Mouse (Mus musculus) heart, embryonic 14.5 days (tissue): Measurements from ENCODE around the gene Aff3. TPM values are rescaled to one million over a fixed set of nuclear protein-coding genes. Genes with fewer than 3 reads are reported as not detected.

Source experiments
- ATAC-seq: fragments of 200-750 bp; cut with Nextera tagmentation; 2 replicates; pipeline ENCODE4 v1.8.0; 2017; ENCODE audit warnings: low read depth, moderate TSS enrichment; ENCODE audit not compliant: insufficient number of reproducible peaks, insufficient read depth, low FRiP score
- H3K27ac ChIP-seq, 2 experiments: fragments of 200-500 bp in 1 of 2; fragments of 300-500 bp in 1 of 2; sonication (generic) in 1 of 2; replicated peaks in 1 of 2; 2 replicates each; pipeline ENCODE4 v1.5.1; 2012 to 2014; ENCODE audit warnings: low read depth in 2 of 2, low read length in 2 of 2, control low read depth in 1 of 2, mild to moderate bottlenecking in 1 of 2, mixed read lengths in 1 of 2; ENCODE audit not compliant: control insufficient read depth in 1 of 2, insufficient read depth in 1 of 2
- H3K27me3 ChIP-seq: fragments of 300-500 bp; sonication (generic); 2 replicates; pipeline ENCODE4 v1.6.1; 2014; ENCODE audit warnings: mild to moderate bottlenecking, low read length, control low read depth; ENCODE audit not compliant: control insufficient read depth, insufficient read depth
- H3K36me3 ChIP-seq: fragments of 300-500 bp; sonication (generic); 2 replicates; pipeline ENCODE4 v1.6.1; 2014; ENCODE audit warnings: mild to moderate bottlenecking, control low read depth, low read length, mixed read lengths; ENCODE audit not compliant: control insufficient read depth, insufficient read depth
- H3K4me1 ChIP-seq, 2 experiments: fragments of 200-500 bp in 1 of 2; fragments of 300-500 bp in 1 of 2; sonication (generic) in 1 of 2; 2 replicates each; pipeline ENCODE4 v1.6.1; 2012 to 2014; ENCODE audit warnings: low read length in 2 of 2, control low read depth in 1 of 2, mixed read lengths in 1 of 2; ENCODE audit not compliant: control insufficient read depth in 2 of 2, insufficient read depth in 2 of 2
- H3K4me2 ChIP-seq: fragments of 300-500 bp; sonication (generic); 2 replicates; pipeline ENCODE4 v1.6.1; 2014; ENCODE audit warnings: mild to moderate bottlenecking, low read length
- H3K4me3 ChIP-seq, 2 experiments: fragments of 200-500 bp in 1 of 2; fragments of 300-500 bp in 1 of 2; sonication (generic) in 1 of 2; 2 replicates each; pipeline ENCODE4 v1.5.1; 2012 to 2014; ENCODE audit warnings: low read length in 2 of 2, mild to moderate bottlenecking in 2 of 2, control low read depth in 1 of 2, low read depth in 1 of 2, moderate library complexity in 1 of 2; ENCODE audit not compliant: control insufficient read depth in 1 of 2, insufficient read depth in 1 of 2
- H3K9ac ChIP-seq: fragments of 300-500 bp; sonication (generic); 2 replicates; pipeline ENCODE4 v1.6.1; 2014; ENCODE audit warnings: mild to moderate bottlenecking, low read length
- H3K9me3 ChIP-seq: fragments of 300-500 bp; sonication (generic); 2 replicates; pipeline ENCODE4 v1.6.1; 2016; ENCODE audit warnings: low read length, control low read depth; ENCODE audit not compliant: control insufficient read depth
- WGBS: fragments of 180-500 bp; shearing (Covaris S2); extraction: QIAGEN DNeasy Blood & Tissue Kit; methylation state at CpG from one replicate; pipeline ENCODE4 v1.1.7; 2014; 5-methylcytosine and 5-hydroxymethylcytosine counted together
- polyA plus RNA-seq: library from polyadenylated mRNA; unstranded; fragments of >200 nt; fragmentation: Nextera tagmentation; extraction: Ambion mirVana; gene quantifications from 2 replicates; pipeline ENCODE4 v1.2.1, GENCODE M21; 2014

Aff3 gene
- polyA plus RNA-seq, 1 experiment from 2014 or later = 4.1 TPM

DNA sequence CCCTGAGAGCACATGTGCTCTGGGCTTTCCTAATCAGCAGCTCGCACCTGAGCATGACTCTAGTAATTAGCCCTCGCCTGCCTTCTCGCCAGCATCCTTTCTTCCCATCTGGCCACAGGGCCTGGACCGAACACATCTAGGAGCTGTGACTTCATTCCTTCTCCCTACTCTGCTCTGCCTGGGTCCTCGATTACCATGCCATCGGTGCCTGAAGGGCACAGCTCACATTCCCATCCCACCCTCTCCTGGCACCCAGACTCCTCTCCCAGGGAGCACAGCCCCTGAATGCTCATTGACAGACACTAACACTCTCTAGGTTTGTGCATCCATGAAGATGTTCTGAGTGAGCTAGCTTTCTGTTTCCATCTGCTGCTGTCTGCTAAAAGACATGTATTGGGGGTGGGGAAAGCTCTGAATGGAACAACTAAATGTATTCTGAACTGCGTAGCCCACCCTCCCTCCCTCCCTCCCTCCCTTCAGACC is 99.4 kb downstream of the Aff3 start:
- Histone ChIP-seq H3K4me1 (peaks cover 7 to 15% of the 10 kb centered on the region in 2 experiments; a peak in 2 of 4 replicates), H3K9ac (no peak overlapping the region), H3K27ac (no peak overlapping the region), H3K4me2 (no peak overlapping the region), H3K4me3 (no peak overlapping the region), H3K9me3 (no peaks in the 10 kb centered on the region), H3K36me3 (no peaks in the 10 kb centered on the region), H3K27me3 (no peaks in the 10 kb centered on the region)
- no peak for ATAC-seq
- WGBS = 77% methylated on average over 7 of the region's 7 CpGs

DNA sequence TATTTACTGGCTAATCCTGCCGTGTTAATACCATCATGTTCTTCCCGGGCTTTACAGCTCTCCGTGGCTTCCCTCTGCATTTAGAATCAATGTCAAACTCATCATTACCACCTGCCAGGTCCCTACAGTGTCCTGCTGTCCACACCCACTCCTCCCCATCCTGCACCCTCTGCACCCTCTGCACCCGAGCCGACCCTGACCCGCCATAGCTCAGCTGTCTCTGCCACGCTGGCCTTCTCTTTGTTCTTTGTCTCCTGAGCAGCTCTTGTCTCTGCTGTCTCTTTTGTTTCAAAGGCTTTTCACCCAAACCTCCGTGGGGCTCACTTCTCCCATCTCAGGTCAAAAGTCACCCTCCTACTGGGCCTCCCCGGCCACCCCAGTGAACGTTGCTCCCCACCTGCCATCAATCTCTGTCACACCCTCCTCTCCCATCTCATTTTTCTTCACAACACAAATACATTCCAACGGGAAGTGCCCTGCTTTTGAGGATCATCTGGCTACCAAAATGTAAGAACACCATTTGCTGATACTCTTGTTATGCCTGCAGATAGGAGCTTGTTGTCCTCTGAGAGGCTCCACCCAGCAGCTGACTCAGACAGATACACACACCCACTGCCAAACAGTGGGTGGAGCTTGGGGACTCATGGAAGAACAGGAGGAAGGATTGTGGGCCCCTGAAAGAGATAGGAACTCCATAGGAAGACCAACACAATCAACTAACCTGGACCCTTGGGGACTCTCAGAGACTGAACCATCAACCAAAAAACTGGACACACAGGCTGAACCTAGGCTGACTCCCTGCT is 102.2 kb downstream of the Aff3 start:
- Histone ChIP-seq H3K4me2 (peak overlapping the region; percentile 8; the same call in 1 of the 2 replicates), H3K27me3 (no peaks in the 10 kb centered on the region), H3K27ac (no peak overlapping the region), H3K36me3 (no peaks in the 10 kb centered on the region), H3K4me3 (no peak overlapping the region), H3K4me1 (peaks cover 13 to 17% of the 10 kb centered on the region in 2 experiments; a peak in 2 of 4 replicates), H3K9me3 (no peaks in the 10 kb centered on the region), H3K9ac (no peak overlapping the region)
- ATAC-seq = no peak
- WGBS = 35% methylated on average over 11 of the region's 11 CpGs

DNA sequence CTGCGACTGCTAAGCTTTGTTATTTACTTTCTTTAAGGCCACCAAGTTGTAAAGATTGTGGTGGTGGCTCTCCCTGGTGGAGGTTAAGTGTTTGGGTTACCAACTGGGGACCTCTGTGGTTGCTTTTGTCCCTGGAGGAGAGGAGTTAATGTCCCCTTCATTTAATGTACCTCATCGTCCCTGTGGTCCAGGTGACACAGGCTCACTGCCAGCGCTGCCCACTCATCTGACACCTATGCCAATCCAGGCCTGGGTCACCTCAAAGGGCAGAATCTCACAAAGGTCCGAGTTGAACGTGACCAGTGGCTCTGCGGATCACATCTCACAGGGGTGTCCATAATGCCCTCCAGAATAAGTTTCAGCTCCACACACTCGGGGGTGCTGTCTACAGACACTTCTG is 103.4 kb downstream of the Aff3 start:
- WGBS = 76% methylated on average over 7 of the region's 7 CpGs
- no peak overlapping the region for H3K4me2 ChIP-seq
- no peak overlapping the region for H3K4me3 ChIP-seq
- no peak overlapping the region for H3K9ac ChIP-seq
- no peaks in the 10 kb centered on the region for H3K36me3 ChIP-seq
- H3K4me1 ChIP-seq = peaks cover 14 to 17% of the 10 kb centered on the region in 2 experiments; a peak in 2 of 4 replicates
- H3K27me3 ChIP-seq = no peaks in the 10 kb centered on the region
- H3K27ac ChIP-seq = no peak overlapping the region
- no peaks in the 10 kb centered on the region for H3K9me3 ChIP-seq
- ATAC-seq = no peak

- WGBS = 80% methylated on average over 9 of the region's 9 CpGs
- Histone ChIP-seq H3K4me1 (peaks cover 10 to 11% of the 10 kb centered on the region in 2 experiments; a peak in 2 of 4 replicates), H3K27ac (no peak overlapping the region)
Measured at GRCm38 (mm10) chr1:38560666-38561065, 104.1 kb downstream of the Aff3 start.

GRCm38 (mm10) chr1:38557615-38558014 is 107.1 kb downstream of the Aff3 start:
- Histone ChIP-seq H3K4me3 (peak overlapping the region in 1 of 2 experiments; percentile 17; a peak in 1 of 4 replicates), H3K27ac (no peak overlapping the region; a peak in 1 of 4 replicates), H3K4me1 (peaks cover 6 to 10% of the 10 kb centered on the region in 2 experiments; a peak in 2 of 4 replicates), H3K27me3 (no peaks in the 10 kb centered on the region), H3K9ac (no peak overlapping the region), H3K4me2 (peak overlapping the region; percentile 53), H3K9me3 (no peaks in the 10 kb centered on the region), H3K36me3 (no peaks in the 10 kb centered on the region)
- 36% methylated on average over 8 of the region's 8 CpGs for WGBS
- ATAC-seq = no peak

More at GRCm38 (mm10) chr1:38560666-38561065, 104.1 kb downstream of the Aff3 start:
- Histone ChIP-seq H3K9ac (no peak overlapping the region), H3K4me2 (no peak overlapping the region), H3K4me3 (no peak overlapping the region), H3K27me3 (no peaks in the 10 kb centered on the region), H3K9me3 (no peaks in the 10 kb centered on the region), H3K36me3 (no peaks in the 10 kb centered on the region)
- no peak for ATAC-seq

GRCm38 (mm10) chr1:38554546-38554945 is 110.2 kb downstream of the Aff3 start:
- peaks cover 2 to 10% of the 10 kb centered on the region in 2 experiments; a peak in 2 of 4 replicates for H3K4me1 ChIP-seq
- ATAC-seq = no peak
- no peak overlapping the region for H3K4me2 ChIP-seq
- no peak overlapping the region for H3K27ac ChIP-seq
- no peak overlapping the region for H3K4me3 ChIP-seq
- H3K36me3 ChIP-seq = no peaks in the 10 kb centered on the region
- H3K27me3 ChIP-seq = no peaks in the 10 kb centered on the region
- WGBS = 76% methylated on average over 3 of the region's 3 CpGs
- no peak overlapping the region for H3K9ac ChIP-seq
- no peaks in the 10 kb centered on the region for H3K9me3 ChIP-seq

- no peaks in the 10 kb centered on the region for H3K36me3 ChIP-seq
- no peak overlapping the region for H3K9ac ChIP-seq
- no peak for ATAC-seq
- H3K27ac ChIP-seq = no peak overlapping the region
- WGBS = 76% methylated on average over 6 of the region's 6 CpGs
- no peak overlapping the region for H3K4me2 ChIP-seq
- H3K27me3 ChIP-seq = no peaks in the 10 kb centered on the region
- H3K9me3 ChIP-seq = no peaks in the 10 kb centered on the region
- H3K4me3 ChIP-seq = no peak overlapping the region
- H3K4me1 ChIP-seq = peaks cover 2 to 9% of the 10 kb centered on the region in 2 experiments; a peak in 2 of 4 replicates
Measured at GRCm38 (mm10) chr1:38553090-38553489, 111.7 kb downstream of the Aff3 start.
